Comparison of ENCODE assay signal across 26 mouse cellular contexts in the genomic region with DNA sequence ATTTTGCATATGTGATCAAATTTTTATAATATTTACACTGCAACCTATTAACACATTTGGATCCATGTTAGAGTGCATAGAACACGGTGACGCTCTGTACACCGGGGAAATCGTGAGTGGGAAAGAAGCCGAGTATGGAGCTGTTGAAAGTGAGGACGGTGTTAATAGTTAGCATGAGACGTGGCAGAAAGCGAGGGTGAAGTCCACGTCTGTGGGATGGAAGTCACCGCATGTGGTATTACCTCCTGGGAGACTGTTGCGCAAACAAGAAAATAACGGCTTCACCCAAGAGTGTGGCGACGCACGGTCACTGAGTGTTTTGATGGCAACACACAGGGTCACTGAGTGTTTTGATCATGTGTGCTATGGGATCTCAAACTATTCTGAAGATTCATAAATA.
A peak's percentile ranks its signal among the peaks of the same experiment; 100 is the strongest.
DNase-seq lines count a peak whose midpoint lies in the region; ATAC-seq and TF ChIP-seq lines count a peak whose summit lies in the region.
"Had no signal": no experiment of that assay in that cellular context is flagged by ENCODE, and none has a peak within 500 bp of the region (broad histone marks: within the 10 kb centered on the region; RNA-seq: fewer than 3 reads in every experiment).

No protein-coding gene starts in this region.

- H3K27me3 ChIP-seq in kidney, adult 2 months (replicated peaks; ENCODE audit: control insufficient read depth, insufficient read depth, low read length) = no peaks in the 10 kb centered on the region
- H3K27me3 ChIP-seq in kidney, embryonic 16.5 days (ENCODE audit: insufficient read depth, low read length) = no peaks in the 10 kb centered on the region
- H3K27me3 ChIP-seq: embryonic facial prominence, embryonic 13.5 days; forebrain, embryonic 12.5 days; forebrain, embryonic 15.5 days; heart, embryonic 13.5 days had no signal

- no peak overlapping the region for H3K4me2 ChIP-seq in kidney, embryonic 16.5 days (replicated peaks; ENCODE audit: low read depth, low read length)
- H3K4me2 ChIP-seq: embryonic facial prominence, embryonic 13.5 days; forebrain, embryonic 12.5 days; forebrain, embryonic 15.5 days; heart, embryonic 13.5 days; hindbrain, embryonic 14.5 days had no signal

- ATAC-seq in granulocyte monocyte progenitor cell, adult 5-6 weeks (replicated peaks; ENCODE audit: poor library complexity, severe bottlenecking) = peak; percentile 33; the same call in 1 of the 2 replicates
- ATAC-seq in kidney, embryonic 16.5 days (ENCODE audit: low FRiP score, low TSS enrichment) = 0 out of 2 replicates have a peak, but pooled peaks have one; percentile 15
- ATAC-seq: CD4-positive, CD25-positive, alpha-beta regulatory T cell, adult 4 months; forebrain, embryonic 15.5 days had no signal

- H3K9ac ChIP-seq in kidney, embryonic 16.5 days (replicated peaks; ENCODE audit: low read length) = no peak overlapping the region
- H3K9ac ChIP-seq: embryonic facial prominence, embryonic 13.5 days; forebrain, embryonic 12.5 days; forebrain, embryonic 15.5 days; heart, embryonic 13.5 days; hindbrain, embryonic 14.5 days had no signal

- H3K36me3 ChIP-seq in kidney, adult 2 months (ENCODE audit: control insufficient read depth, insufficient read depth, low read length) = no peaks in the 10 kb centered on the region
- no peaks in the 10 kb centered on the region for H3K36me3 ChIP-seq in kidney, embryonic 16.5 days (ENCODE audit: insufficient read depth, low read length)
- H3K36me3 ChIP-seq: embryonic facial prominence, embryonic 10.5 days; embryonic facial prominence, embryonic 13.5 days; forebrain, embryonic 12.5 days; forebrain, embryonic 15.5 days; heart, embryonic 10.5 days; heart, embryonic 13.5 days had no signal

- intact Hi-C loops in left cerebral cortex, postnatal 10 days (cut with DNase I) = no loop called here

- peak; percentile 70 for DNase-seq in kidney, adult 2 months
- no peak for DNase-seq in kidney, postnatal 4 days
- DNase-seq in cerebellum, postnatal 4 days (ENCODE audit: low spot score in 2 of 2) = no peak
- DNase-seq in left cerebral cortex, postnatal 10 days (ENCODE audit: extremely low spot score in 1 of 2, low spot score in 2 of 2) = no peak
- DNase-seq: adrenal gland, adult 2 months; adrenal gland, postnatal 14 days; cerebellum, adult 11 months; cerebellum, adult 2 months; cerebellum, adult 9-11 months; cerebellum, postnatal 25 days; embryo, embryonic 11 days; gastrocnemius, postnatal 25 days; heart, adult 2 months; heart, postnatal 14 days; heart, postnatal 4 days had no signal

- TF ChIP-seq CTCF in kidney, adult 2 months (conservative IDR thresholded peaks at IDR 0.05; ENCODE audit: insufficient read depth, insufficient read length, low read depth, low read length) = no peak

- 69% methylated on average over 15 of the region's 15 CpGs for WGBS in kidney, adult 2 months
- 85% methylated on average over 15 of the region's 15 CpGs for WGBS in kidney, embryonic 16.5 days

- H3K4me3 ChIP-seq in kidney, adult 2 months (ENCODE audit: insufficient read depth, low read depth, low read length) = no peak overlapping the region
- H3K4me3 ChIP-seq in kidney, embryonic 16.5 days (ENCODE audit: low read length) = no peak overlapping the region
- H3K4me3 ChIP-seq: embryonic facial prominence, embryonic 10.5 days; embryonic facial prominence, embryonic 13.5 days; erythroblast, embryonic 14.5 days; forebrain, embryonic 12.5 days; forebrain, embryonic 15.5 days; heart, adult 2 months; heart, embryonic 10.5 days; heart, embryonic 13.5 days had no signal

- H3K27ac ChIP-seq in kidney, adult 2 months (ENCODE audit: insufficient read depth, low read depth, low read length) = no peak overlapping the region
- H3K27ac ChIP-seq in kidney, embryonic 16.5 days (ENCODE audit: low read length) = no peak overlapping the region
- H3K27ac ChIP-seq: embryonic facial prominence, embryonic 10.5 days; embryonic facial prominence, embryonic 13.5 days; forebrain, embryonic 12.5 days; forebrain, embryonic 15.5 days; heart, adult 2 months; heart, embryonic 10.5 days; heart, embryonic 13.5 days; hindbrain, embryonic 14.5 days had no signal

- TF ChIP-seq POLR2A in kidney, adult 2 months (IDR thresholded peaks at IDR 0.05; ENCODE audit: low read depth, low read length) = no peak

- H3K4me1 ChIP-seq in kidney, adult 2 months (ENCODE audit: control insufficient read depth, insufficient read depth, low read length) = no peaks in the 10 kb centered on the region
- no peaks in the 10 kb centered on the region for H3K4me1 ChIP-seq in kidney, embryonic 16.5 days (ENCODE audit: insufficient read depth, low read length)
- H3K4me1 ChIP-seq: embryonic facial prominence, embryonic 10.5 days; embryonic facial prominence, embryonic 13.5 days; forebrain, embryonic 12.5 days; forebrain, embryonic 15.5 days; heart, embryonic 10.5 days; heart, embryonic 13.5 days had no signal

- H3K9me3 ChIP-seq in kidney, embryonic 16.5 days (ENCODE audit: low read length) = no peaks in the 10 kb centered on the region
- H3K9me3 ChIP-seq: embryonic facial prominence, embryonic 10.5 days; embryonic facial prominence, embryonic 13.5 days; forebrain, embryonic 12.5 days; forebrain, embryonic 15.5 days; heart, embryonic 10.5 days; heart, embryonic 13.5 days had no signal
